Mouse (Mus musculus) frontal cortex, adult (tissue): Measurements from ENCODE around the gene Maml3.

Experiments used
- ATAC-seq: cut with Nextera tagmentation; 2 replicates; pipeline ENCODE4 v1.9.2; 2017; ENCODE audit warnings: mild to moderate bottlenecking, moderate library complexity, mixed read lengths; ENCODE audit not compliant: low TSS enrichment

The Maml3 gene

GRCm38 (mm10) chr3:51668607-51669006 lies 436.3 kb downstream of the Maml3 start:
- ATAC-seq: no peak

GRCm38 (mm10) chr3:51662557-51662956 lies 442.3 kb downstream of the Maml3 start:
- no peak; the same call in 1 of the 2 replicates for ATAC-seq

GRCm38 (mm10) chr3:51661880-51662550 lies 442.9 kb downstream of the Maml3 start:
- ATAC-seq: 0 out of 2 replicates have a peak, but pooled peaks have one; percentile 46

- ATAC-seq: no peak
Observed at GRCm38 (mm10) chr3:51661376-51661775, 443.5 kb downstream of the Maml3 start.

GRCm38 (mm10) chr3:51660821-51661276 lies 444.0 kb downstream of the Maml3 start:
- no peak for ATAC-seq

GRCm38 (mm10) chr3:51660060-51660459 lies 444.8 kb downstream of the Maml3 start, which contains the start of gene Mgst2:
Gene Mgst2 (plus strand): TSS chr3:51660360.
- no peak for ATAC-seq

GRCm38 (mm10) chr3:51659415-51659814 lies 445.5 kb downstream of the Maml3 start:
- no peak for ATAC-seq

GRCm38 (mm10) chr3:51654303-51655055 lies 450.4 kb downstream of the Maml3 start:
- no peak for ATAC-seq

- no peak for ATAC-seq
Observed at GRCm38 (mm10) chr3:51652701-51653100, 452.2 kb downstream of the Maml3 start.

GRCm38 (mm10) chr3:51652292-51652691 lies 452.6 kb downstream of the Maml3 start:
- peak; percentile 66 for ATAC-seq

GRCm38 (mm10) chr3:51651149-51651548 lies 453.7 kb downstream of the Maml3 start:
- no peak for ATAC-seq

- no peak for ATAC-seq
Observed at GRCm38 (mm10) chr3:51649986-51650385, 454.9 kb downstream of the Maml3 start.

- ATAC-seq: no peak
Observed at GRCm38 (mm10) chr3:51649426-51649825, 455.4 kb downstream of the Maml3 start.

- ATAC-seq: peak; percentile 89
Observed at GRCm38 (mm10) chr3:51648037-51648664, 456.7 kb downstream of the Maml3 start.

GRCm38 (mm10) chr3:51647356-51647755 lies 457.5 kb downstream of the Maml3 start:
- ATAC-seq: no peak

- no peak for ATAC-seq
Observed at GRCm38 (mm10) chr3:51646301-51646700, 458.6 kb downstream of the Maml3 start.

- no peak for ATAC-seq
Observed at GRCm38 (mm10) chr3:51645484-51645883, 459.4 kb downstream of the Maml3 start.

- no peak for ATAC-seq
Observed at GRCm38 (mm10) chr3:51638260-51638659, 466.6 kb downstream of the Maml3 start.

GRCm38 (mm10) chr3:51637326-51637725 lies 467.6 kb downstream of the Maml3 start:
- no peak for ATAC-seq

- no peak for ATAC-seq
Observed at GRCm38 (mm10) chr3:51636700-51637099, 468.2 kb downstream of the Maml3 start.

- ATAC-seq: no peak
Observed at GRCm38 (mm10) chr3:51635960-51636359, 468.9 kb downstream of the Maml3 start.
